ENCODE assay signal across 10 mouse cellular contexts in genomic region chr16:7927756-7928155, GRCm38 (mm10).
DNase-seq lines count a peak whose midpoint lies in the region; ATAC-seq and TF ChIP-seq lines count a peak whose summit lies in the region.
"Had no signal": no experiment of that assay in that cellular context is flagged by ENCODE, and none has a peak within 500 bp of the region (broad histone marks: within the 10 kb centered on the region; RNA-seq: fewer than 3 reads in every experiment).

No protein-coding gene starts in this region.

- 44% methylated on average over 8 of the region's 8 CpGs for whole genome bisulfite sequencing in kidney, embryonic 16.5 days
- 40% methylated on average over 8 of the region's 8 CpGs for WGBS in kidney, adult 2 months
- WGBS in thymus, adult 2 months, result 18% methylated on average over 8 of the region's 8 CpGs
- 49% methylated on average over 8 of the region's 8 CpGs for WGBS in liver, embryonic 12.5 days (ENCODE audit: insufficient replicate concordance)

- no peaks in the 10 kb centered on the region for H3K27me3 ChIP-seq in kidney, embryonic 16.5 days (ENCODE audit: insufficient read depth, low read length)
- H3K27me3 ChIP-seq in kidney, adult 2 months (replicated peaks; ENCODE audit: control insufficient read depth, insufficient read depth, low read length), result no peaks in the 10 kb centered on the region
- H3K27me3 ChIP-seq in thymus, adult 2 months (ENCODE audit: control insufficient read depth, insufficient read depth, low read length), result no peaks in the 10 kb centered on the region
- no peaks in the 10 kb centered on the region for H3K27me3 ChIP-seq in liver, embryonic 12.5 days (replicated peaks)
- H3K27me3 ChIP-seq: lung, embryonic 15.5 days had no signal

- no peak overlapping the region for H3K4me2 ChIP-seq in kidney, embryonic 16.5 days (replicated peaks; ENCODE audit: low read depth, low read length)
- H3K4me2 ChIP-seq in liver, embryonic 12.5 days, result no peak overlapping the region
- H3K4me2 ChIP-seq: lung, embryonic 15.5 days had no signal

- intact Hi-C loops in heart, postnatal 14 days (cut with DNase I), result no loop called here

- peak; percentile 15; the same call in 1 of the 2 replicates for ATAC-seq in kidney, embryonic 16.5 days (ENCODE audit: low FRiP score, low TSS enrichment)
- ATAC-seq in liver, embryonic 12.5 days, result no peak

- no peaks in the 10 kb centered on the region for H3K36me3 ChIP-seq in kidney, embryonic 16.5 days (ENCODE audit: insufficient read depth, low read length)
- H3K36me3 ChIP-seq in kidney, adult 2 months (ENCODE audit: control insufficient read depth, insufficient read depth, low read length), result no peaks in the 10 kb centered on the region
- H3K36me3 ChIP-seq in thymus, adult 2 months (ENCODE audit: control insufficient read depth, insufficient read depth, low read length), result no peaks in the 10 kb centered on the region
- no peaks in the 10 kb centered on the region for H3K36me3 ChIP-seq in liver, embryonic 12.5 days
- H3K36me3 ChIP-seq: lung, embryonic 15.5 days had no signal

- no peak for TF ChIP-seq POLR2A in kidney, adult 2 months (IDR thresholded peaks at IDR 0.05; ENCODE audit: low read depth, low read length)
- TF ChIP-seq POLR2A in thymus, adult 2 months (IDR thresholded peaks at IDR 0.05; ENCODE audit: control insufficient read depth, extremely low read depth, insufficient read depth, low read length, poor library complexity), result no peak

- no peaks in the 10 kb centered on the region for H3K9me3 ChIP-seq in kidney, embryonic 16.5 days (ENCODE audit: low read length)
- no peaks in the 10 kb centered on the region for H3K9me3 ChIP-seq in liver, embryonic 12.5 days (replicated peaks)
- H3K9me3 ChIP-seq: lung, embryonic 15.5 days had no signal

- DNase-seq in kidney, adult 2 months, result no peak
- no peak for DNase-seq in thymus, adult 2 months
- DNase-seq in thymus, postnatal 0 days (ENCODE audit: low spot score), result no peak
- DNase-seq in heart, postnatal 14 days, result peak; percentile 3 to 7
- DNase-seq in thymus, postnatal 36 days, result peak; percentile 15 to 22
- no peak for DNase-seq in embryo, embryonic 11 days
- DNase-seq: cerebellum, adult 11 months had no signal

- no peak for TF ChIP-seq CTCF in kidney, adult 2 months (conservative IDR thresholded peaks at IDR 0.05; ENCODE audit: insufficient read depth, insufficient read length, low read depth, low read length)
- TF ChIP-seq CTCF in thymus, adult 2 months (IDR thresholded peaks at IDR 0.05; ENCODE audit: borderline replicate concordance, control insufficient read depth, extremely low read depth, insufficient read depth, low read length, poor library complexity), result no peak

- no peak overlapping the region for H3K9ac ChIP-seq in kidney, embryonic 16.5 days (replicated peaks; ENCODE audit: low read length)
- H3K9ac ChIP-seq in liver, embryonic 12.5 days, result no peak overlapping the region
- H3K9ac ChIP-seq: lung, embryonic 15.5 days had no signal

- no peak overlapping the region for H3K4me3 ChIP-seq in kidney, embryonic 16.5 days (ENCODE audit: low read length)
- no peak overlapping the region for H3K4me3 ChIP-seq in kidney, adult 2 months (ENCODE audit: insufficient read depth, low read depth, low read length)
- H3K4me3 ChIP-seq in thymus, adult 2 months (ENCODE audit: control insufficient read depth, insufficient read depth, low read length), result no peak overlapping the region
- no peak overlapping the region for H3K4me3 ChIP-seq in liver, embryonic 12.5 days
- H3K4me3 ChIP-seq: lung, embryonic 15.5 days had no signal

- H3K4me1 ChIP-seq in kidney, embryonic 16.5 days (ENCODE audit: insufficient read depth, low read length), result peaks cover 13% of the 10 kb centered on the region; the same call in 1 of the 2 replicates
- H3K4me1 ChIP-seq in kidney, adult 2 months (ENCODE audit: control insufficient read depth, insufficient read depth, low read length), result no peaks in the 10 kb centered on the region
- H3K4me1 ChIP-seq in thymus, adult 2 months (replicated peaks; ENCODE audit: control insufficient read depth, insufficient read depth, low read length), result peaks cover 6% of the 10 kb centered on the region; the same call in 1 of the 2 replicates
- H3K4me1 ChIP-seq in liver, embryonic 12.5 days, result no peaks in the 10 kb centered on the region
- H3K4me1 ChIP-seq: lung, embryonic 15.5 days had no signal

- no peak overlapping the region for H3K27ac ChIP-seq in kidney, embryonic 16.5 days (ENCODE audit: low read length)
- no peak overlapping the region for H3K27ac ChIP-seq in kidney, adult 2 months (ENCODE audit: insufficient read depth, low read depth, low read length)
- peak overlapping the region; percentile 40; the same call in 1 of the 2 replicates for H3K27ac ChIP-seq in thymus, adult 2 months (ENCODE audit: control insufficient read depth, insufficient read depth, low read length)
- H3K27ac ChIP-seq in liver, embryonic 12.5 days, result no peak overlapping the region
- H3K27ac ChIP-seq: lung, embryonic 15.5 days had no signal

Comparison
In these comparisons a context has a peak if more than half of its experiments do, and no peak if none do; other contexts are left out.
1. DNase-seq: peak in heart, postnatal 14 days (2 of 2) and thymus, postnatal 36 days (2 of 2); none in kidney, adult 2 months (single experiment), thymus, adult 2 months (single experiment), thymus, postnatal 0 days (single experiment) and embryo, embryonic 11 days (single experiment).